Mouse (Mus musculus) erythroblast, embryonic 14.5 days (primary cell): ENCODE measurements around the gene Tbx20. TPM values are rescaled to one million over a fixed set of nuclear protein-coding genes. Genes with fewer than 3 reads are reported as not detected.

Experiments used
- H3K27me3 ChIP-seq: 2 replicates; pipeline ENCODE4 v1.6.1; 2012; ENCODE audit warnings: inconsistent platforms; ENCODE audit not compliant: control insufficient read depth
- H3K36me3 ChIP-seq: 2 replicates; pipeline ENCODE4 v1.6.1; 2012; ENCODE audit warnings: mild to moderate bottlenecking, inconsistent platforms; ENCODE audit not compliant: control insufficient read depth
- H3K4me1 ChIP-seq: 2 replicates; pipeline ENCODE4 v1.6.1; 2012; ENCODE audit warnings: inconsistent platforms; ENCODE audit not compliant: control insufficient read depth
- H3K4me3 ChIP-seq: replicated peaks from 2 replicates; pipeline ENCODE3; 2012; ENCODE audit warnings: moderate library complexity, mild to moderate bottlenecking, inconsistent platforms
- H3K9me3 ChIP-seq: 2 replicates; pipeline ENCODE4 v1.6.1; 2012; ENCODE audit warnings: low read length, inconsistent platforms, mixed read lengths; ENCODE audit not compliant: control insufficient read depth
- GATA1 ChIP-seq: IDR thresholded peaks from 2 replicates; pipeline ENCODE4 v1.6.1; 2012; ENCODE audit warnings: low read length, inconsistent platforms, mixed read lengths
- TAL1 ChIP-seq: IDR thresholded peaks from 3 replicates; pipeline ENCODE4 v1.6.1; 2012; ENCODE audit warnings: low read length, inconsistent platforms, mixed read lengths
- polyA plus RNA-seq: library from polyadenylated mRNA; stranded (reverse); fragments of >175 nt; gene quantifications from 2 replicates; pipeline ENCODE4 v1.2.3, GENCODE M21; 2012

Gene Tbx20
- polyA plus RNA-seq, 1 experiment = not detected

DNA sequence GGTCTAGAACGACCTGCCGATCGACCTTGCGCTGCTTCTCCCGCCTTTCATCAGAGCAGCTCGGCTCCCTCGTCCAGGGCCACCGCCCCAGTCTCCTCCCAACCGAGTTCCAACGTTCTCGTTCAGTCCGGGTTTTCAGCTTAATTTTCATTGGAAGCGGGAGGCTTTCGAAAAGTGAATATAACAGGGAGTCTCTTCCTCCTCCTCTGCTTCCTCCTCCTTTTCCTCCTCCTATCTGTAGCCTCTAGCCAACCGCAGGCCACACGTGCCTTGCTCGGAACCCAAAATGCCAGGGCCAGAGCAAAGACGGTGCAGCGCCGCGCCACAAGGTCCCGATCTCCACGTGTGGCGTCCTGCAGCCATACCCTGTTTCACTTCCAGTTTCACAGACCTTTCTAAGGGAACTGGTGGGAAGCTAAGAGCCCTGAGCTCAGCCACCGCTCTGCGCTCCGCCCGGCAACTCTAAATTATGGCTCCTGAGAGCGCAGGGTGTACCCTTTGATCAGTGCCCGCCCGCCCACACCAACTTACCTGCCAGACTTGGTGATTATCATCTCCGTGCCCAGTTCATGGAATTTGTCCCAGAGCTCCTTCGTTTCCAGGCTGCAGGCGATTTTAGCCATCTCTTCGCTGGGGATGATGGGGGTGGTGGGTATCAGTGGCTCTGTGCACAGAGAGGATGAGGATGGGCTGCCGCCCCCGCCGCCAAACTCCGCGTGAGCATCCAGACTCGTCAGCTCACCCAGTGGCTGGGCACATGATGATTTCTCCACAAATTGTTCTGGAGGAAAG, 3.8 kb downstream of the Tbx20 start:
- Histone ChIP-seq H3K36me3 (no peaks in the 10 kb centered on the region), H3K27me3 (peaks cover 69% of the 10 kb centered on the region), H3K9me3 (no peaks in the 10 kb centered on the region), H3K4me3 (no peak overlapping the region), H3K4me1 (no peaks in the 10 kb centered on the region)
- TF ChIP-seq GATA1 (no peak), TAL1 (no peak)

DNA sequence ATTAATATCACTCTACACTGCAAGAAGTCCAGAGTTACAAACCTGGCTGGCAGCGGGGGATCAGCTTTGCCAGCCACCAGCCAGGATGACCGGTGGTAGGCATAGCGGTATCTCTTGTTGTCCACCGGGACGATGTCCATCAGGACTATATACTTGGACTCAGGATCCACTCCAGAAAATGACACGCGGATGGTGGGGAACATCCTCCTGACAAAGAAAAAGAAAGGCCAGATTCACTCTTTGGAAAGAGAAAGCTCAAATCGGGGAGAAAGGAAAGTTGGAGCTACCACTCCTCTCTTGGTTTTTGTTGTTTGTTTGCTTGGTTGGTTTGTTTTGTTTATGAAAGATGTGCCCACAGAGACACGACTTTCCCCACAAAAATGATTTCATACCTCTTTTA, 4.5 kb downstream of the Tbx20 start:
- Histone ChIP-seq H3K9me3 (no peaks in the 10 kb centered on the region), H3K27me3 (peaks cover 61% of the 10 kb centered on the region), H3K4me3 (no peak overlapping the region), H3K4me1 (no peaks in the 10 kb centered on the region), H3K36me3 (no peaks in the 10 kb centered on the region)
- TF ChIP-seq GATA1 = no peak
- TF ChIP-seq TAL1 = no peak

DNA sequence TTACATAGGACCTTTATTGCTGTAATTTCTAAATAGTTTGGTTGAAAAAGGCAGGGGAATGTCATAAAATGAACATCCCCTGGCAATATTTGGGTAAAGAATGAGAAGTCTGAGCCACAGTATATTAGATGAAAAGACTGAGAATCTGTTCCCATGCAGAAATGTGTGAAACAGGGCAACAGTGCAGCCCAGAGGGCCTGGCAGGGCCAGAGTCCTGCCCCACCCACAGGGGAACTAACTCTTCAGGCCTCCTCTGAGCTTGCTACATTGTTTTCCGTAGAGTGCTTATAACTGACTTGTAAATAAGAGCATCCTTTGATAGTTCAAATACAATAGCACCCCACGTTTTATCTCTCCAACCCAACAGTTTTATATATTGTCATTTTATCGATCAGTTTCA, 7.0 kb downstream of the Tbx20 start:
- no peaks in the 10 kb centered on the region for H3K4me1 ChIP-seq
- no peaks in the 10 kb centered on the region for H3K36me3 ChIP-seq
- H3K27me3 ChIP-seq = peaks cover 36% of the 10 kb centered on the region
- H3K4me3 ChIP-seq = no peak overlapping the region
- H3K9me3 ChIP-seq = no peaks in the 10 kb centered on the region
- TF ChIP-seq TAL1 (no peak), GATA1 (no peak)

DNA sequence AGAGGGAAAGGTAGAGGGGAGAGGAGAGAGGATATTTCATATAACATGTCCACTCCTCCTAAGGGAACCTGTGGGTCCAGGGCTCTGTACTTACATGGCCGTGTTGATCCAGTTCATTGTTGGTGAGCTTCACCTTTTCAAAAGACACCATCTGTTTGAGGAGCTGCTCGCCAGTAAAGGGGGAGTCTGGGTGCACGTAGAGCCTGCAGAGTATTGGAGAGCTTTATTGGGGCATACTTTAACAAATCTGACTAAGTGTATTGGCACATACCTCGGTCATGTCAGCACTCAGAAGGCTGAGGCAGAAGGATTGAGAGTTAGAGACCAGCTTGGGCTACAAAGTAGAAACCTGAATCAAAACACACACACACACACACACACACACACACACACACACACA, 8.5 kb downstream of the Tbx20 start:
- Histone ChIP-seq H3K9me3 (no peaks in the 10 kb centered on the region), H3K4me3 (no peak overlapping the region), H3K36me3 (no peaks in the 10 kb centered on the region), H3K4me1 (no peaks in the 10 kb centered on the region), H3K27me3 (peaks cover 21% of the 10 kb centered on the region)
- no peak for TF ChIP-seq TAL1
- no peak for TF ChIP-seq GATA1

DNA sequence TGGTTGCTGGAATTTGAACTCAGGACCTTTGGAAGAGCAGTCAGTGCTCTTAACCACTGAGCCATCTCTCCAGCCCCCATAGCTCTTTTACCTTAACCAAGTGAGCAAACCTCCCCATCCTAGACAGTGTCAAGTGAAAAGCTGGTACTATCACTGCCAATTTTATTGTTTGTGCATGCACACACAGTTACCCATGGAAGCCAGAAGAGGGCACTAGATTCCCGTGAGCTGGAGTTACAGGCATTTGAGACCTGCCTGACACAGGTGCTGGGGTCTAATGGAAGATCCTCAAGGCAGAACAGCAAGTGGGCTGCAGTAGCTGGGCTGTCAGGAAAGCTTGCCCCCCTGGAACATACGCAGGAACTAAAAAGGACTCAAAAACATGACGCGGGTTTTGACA, 13.6 kb downstream of the Tbx20 start:
- Histone ChIP-seq H3K4me1 (no peaks in the 10 kb centered on the region), H3K9me3 (no peaks in the 10 kb centered on the region), H3K4me3 (no peak overlapping the region), H3K36me3 (no peaks in the 10 kb centered on the region), H3K27me3 (no peaks in the 10 kb centered on the region)
- TF ChIP-seq GATA1 = no peak
- TF ChIP-seq TAL1 = no peak

DNA sequence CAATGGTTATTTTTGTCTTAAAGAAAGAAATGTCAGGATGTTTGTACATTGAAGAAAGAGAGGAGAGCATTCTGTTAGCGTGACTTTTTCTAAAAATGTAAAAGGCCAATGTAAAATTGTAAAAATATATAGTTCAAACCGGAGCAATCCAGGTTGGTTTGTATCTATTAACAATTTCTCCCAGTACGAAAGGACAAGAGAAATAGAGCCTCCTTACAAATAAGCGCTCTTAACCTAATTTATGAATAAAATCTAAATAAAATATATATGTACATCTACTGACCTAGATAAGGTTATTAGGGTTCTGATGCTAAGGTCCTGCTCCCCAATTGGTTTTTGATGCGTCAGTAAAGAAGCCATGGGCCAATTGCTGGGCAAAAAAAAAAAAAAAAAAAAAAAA, 29.1 kb downstream of the Tbx20 start:
- Histone ChIP-seq H3K4me1 (no peaks in the 10 kb centered on the region), H3K27me3 (no peaks in the 10 kb centered on the region), H3K9me3 (no peaks in the 10 kb centered on the region), H3K36me3 (no peaks in the 10 kb centered on the region), H3K4me3 (no peak overlapping the region)
- TF ChIP-seq GATA1 (no peak), TAL1 (no peak)

DNA sequence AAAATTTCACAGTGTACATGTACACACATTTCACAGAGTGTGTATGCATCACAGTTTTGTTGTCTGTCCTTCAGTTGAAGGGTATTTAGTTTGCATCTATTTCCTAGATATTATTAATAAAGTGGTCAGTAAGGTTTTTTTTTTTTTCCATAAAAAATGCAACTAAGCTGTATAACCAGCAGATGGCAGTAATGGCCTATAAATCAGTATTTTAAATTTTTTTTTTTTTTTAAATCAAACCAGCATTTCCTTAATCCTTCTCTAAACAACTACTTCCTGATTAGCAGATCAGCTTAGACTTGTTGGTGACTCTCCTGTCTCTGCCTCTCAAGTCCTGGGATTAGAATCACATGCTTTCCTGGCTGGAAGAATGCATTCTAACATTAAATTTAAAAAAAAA, 72.9 kb downstream of the Tbx20 start:
- Histone ChIP-seq H3K4me1 (no peaks in the 10 kb centered on the region), H3K36me3 (no peaks in the 10 kb centered on the region), H3K9me3 (no peaks in the 10 kb centered on the region), H3K4me3 (no peak overlapping the region), H3K27me3 (peaks cover 5% of the 10 kb centered on the region)
- no peak for TF ChIP-seq TAL1
- no peak for TF ChIP-seq GATA1

DNA sequence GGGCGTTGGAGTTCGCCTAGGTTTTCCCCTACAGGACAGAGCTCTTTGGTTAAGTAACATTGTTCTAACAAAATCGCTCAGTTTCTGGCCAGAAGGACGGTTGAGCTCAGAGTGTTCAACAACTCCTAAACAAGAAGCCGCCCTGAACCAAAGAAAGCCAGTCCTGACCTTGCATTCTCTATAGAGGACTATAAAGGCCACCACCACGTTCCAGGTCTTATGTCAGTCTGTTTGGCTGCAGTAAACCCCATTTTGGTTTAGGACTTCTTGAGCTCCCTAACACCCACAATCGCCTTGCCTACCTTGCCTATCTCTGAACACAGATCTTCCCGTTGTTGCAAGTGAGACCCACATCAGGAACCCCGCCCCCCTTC, 77.7 kb downstream of the Tbx20 start:
- TF ChIP-seq GATA1 = no peak
- no peak for TF ChIP-seq TAL1
- H3K4me3 ChIP-seq = no peak overlapping the region
- H3K27me3 ChIP-seq = peaks cover 13% of the 10 kb centered on the region
- no peaks in the 10 kb centered on the region for H3K36me3 ChIP-seq
- no peaks in the 10 kb centered on the region for H3K4me1 ChIP-seq
- H3K9me3 ChIP-seq = no peaks in the 10 kb centered on the region

DNA sequence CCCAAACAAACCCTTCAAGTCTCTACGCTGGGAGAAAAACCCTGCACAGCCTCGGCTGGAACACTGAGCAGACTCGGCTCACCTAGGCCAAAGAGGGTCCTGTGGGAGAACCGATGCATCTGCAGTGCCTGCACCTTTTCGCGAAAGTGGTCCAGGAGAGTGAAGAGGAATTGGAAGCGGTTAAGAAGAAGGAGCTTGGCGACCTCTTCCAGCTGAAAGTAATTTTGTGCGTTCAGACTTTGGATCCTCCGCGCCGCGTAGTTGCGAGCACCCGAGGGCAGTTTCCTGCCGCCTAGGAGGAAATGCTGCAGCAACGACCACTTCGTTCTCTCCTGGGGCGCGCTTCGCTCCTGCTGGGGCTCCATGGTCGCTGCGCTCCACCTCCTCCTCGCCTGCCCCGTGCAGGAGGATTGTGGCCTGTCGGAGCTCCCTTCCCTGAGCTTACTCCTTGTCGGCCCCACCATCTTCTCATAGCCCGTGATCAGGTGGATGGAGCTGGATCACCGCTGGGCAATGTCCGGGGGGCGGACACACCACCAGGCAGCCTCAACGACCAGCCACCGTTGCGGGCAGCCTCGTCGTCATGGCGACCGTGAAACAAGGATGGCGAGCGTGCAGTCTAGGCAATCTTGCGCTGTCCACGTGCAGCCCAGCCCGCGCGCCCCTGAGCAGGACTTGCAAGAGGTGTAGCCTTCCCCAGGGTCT, 78.3 kb downstream of the Tbx20 start, which contains the start of gene Dpy19l2:
TSS of gene Dpy19l2 (minus strand) at position 594 of the 705 bp plus-strand sequence.
- Histone ChIP-seq H3K9me3 (no peaks in the 10 kb centered on the region), H3K27me3 (peaks cover 13% of the 10 kb centered on the region), H3K4me1 (no peaks in the 10 kb centered on the region), H3K4me3 (no peak within 1 kb of the TSS), H3K36me3 (no peaks in the 10 kb centered on the region)
- no peak for TF ChIP-seq GATA1

Other genes starting within 250 kb of the Tbx20 start
- not detected in 2 replicates for gene Cypt4, start 149.1 kb downstream of the Tbx20 start, polyA plus RNA-seq
- not detected in 2 replicates for gene Dpy19l2, start 78.0 kb downstream of the Tbx20 start, polyA plus RNA-seq